Mouse (Mus musculus): ENCODE results near the gene Timm23. TPM values are rescaled to one million over a fixed set of nuclear protein-coding genes. Genes with fewer than 3 reads are reported as not detected.

The Timm23 gene
- total and polyA plus RNA-seq, 3 experiments: 425 to 431 TPM; not detected in 1

- TF ChIP-seq ZNF384 (IDR thresholded peaks at IDR 0.05; ENCODE audit: low read depth, low read length): 0 out of 2 replicates have a peak, but pooled peaks have one; percentile 16
- TF ChIP-seq TAL1 (IDR thresholded peaks at IDR 0.05; ENCODE audit: low read length): peak; percentile 70
- 0 out of 2 replicates have a peak, but pooled peaks have one; percentile 12 for TF ChIP-seq JUND (IDR thresholded peaks at IDR 0.05; ENCODE audit: low read depth, low read length)
- TF ChIP-seq USF1 (IDR thresholded peaks at IDR 0.05; ENCODE audit: low read depth, low read length): peak; percentile 59; the same call in 1 of the 2 replicates
- no peak for TF ChIP-seq E2F4 (IDR thresholded peaks at IDR 0.05; ENCODE audit: borderline replicate concordance, low read depth, low read length)
- TF ChIP-seq MAX (IDR thresholded peaks at IDR 0.05; ENCODE audit: low read length): no peak
- peak; percentile 77 for TF ChIP-seq MYB (IDR thresholded peaks at IDR 0.05; ENCODE audit: low read depth, low read length)
- TF ChIP-seq MYC (IDR thresholded peaks at IDR 0.05; ENCODE audit: low read depth, low read length): peak; percentile 69; the same call in 1 of the 2 replicates
- TF ChIP-seq BHLHE40 (IDR thresholded peaks at IDR 0.05; ENCODE audit: borderline replicate concordance, low read depth, low read length): peak; percentile 87; the same call in 1 of the 2 replicates
- TF ChIP-seq MXI1 (IDR thresholded peaks at IDR 0.05; ENCODE audit: low read depth, low read length): peak; percentile 80
- TF ChIP-seq CHD2 (IDR thresholded peaks at IDR 0.05; ENCODE audit: low read length): no peak
Measured at GRCm38 (mm10) chr14:32167326-32167725, 34.4 kb downstream of the Timm23 start (continued).

- Histone ChIP-seq H3K9me3 (replicated peaks; ENCODE audit: insufficient read depth, low read length) (no peaks in the 10 kb centered on the region), H3K4me3 (ENCODE audit: control insufficient read depth in 1 of 2, insufficient read depth in 1 of 2, low read depth in 2 of 2, low read length in 2 of 2) (peak overlapping the region; percentile 44 to 52), H3K4me1 (ENCODE audit: control insufficient read depth in 1 of 2, insufficient read depth in 2 of 2, low read length in 2 of 2) (peaks cover 33 to 40% of the 10 kb centered on the region in 2 experiments), H3K9ac (ENCODE audit: control insufficient read depth, low read depth, low read length, poor library complexity, severe bottlenecking) (peak overlapping the region; percentile 59), H3K27ac (ENCODE audit: control insufficient read depth, low read depth, low read length) (peak overlapping the region; percentile 94), H3K27me3 (ENCODE audit: control insufficient read depth in 1 of 2, insufficient read depth in 2 of 2, low read length in 2 of 2) (no peaks in the 10 kb centered on the region), H3K36me3 (ENCODE audit: control insufficient read depth in 1 of 2, insufficient read depth in 2 of 2, low read length in 2 of 2) (peaks cover 1 to 69% of the 10 kb centered on the region in 2 experiments; a peak in 3 of 4 replicates), H3K79me2 (ENCODE audit: control insufficient read depth, insufficient read depth, low read length, poor library complexity) (peaks cover 54% of the 10 kb centered on the region)
- peak; percentile 32 for DNase-seq (ENCODE audit: low read depth, low spot score)
- TF ChIP-seq MAX (IDR thresholded peaks at IDR 0.05; ENCODE audit: low read length): no peak
- TF ChIP-seq E2F4 (IDR thresholded peaks at IDR 0.05; ENCODE audit: borderline replicate concordance, low read depth, low read length): no peak
- no peak for TF ChIP-seq EP300 (IDR thresholded peaks at IDR 0.05; ENCODE audit: low read depth in 1 of 2, low read length in 2 of 2)
- no peak for TF ChIP-seq CHD1 (IDR thresholded peaks at IDR 0.05; ENCODE audit: low read depth, low read length)
- no peak for TF ChIP-seq MEF2A (IDR thresholded peaks at IDR 0.05; ENCODE audit: extremely low read depth, insufficient replicate concordance, low read depth, low read length, poor library complexity, severe bottlenecking)
Measured at GRCm38 (mm10) chr14:32166840-32167239, 34.9 kb downstream of the Timm23 start.

GRCm38 (mm10) chr14:32166062-32166441 lies 35.6 kb downstream of the Timm23 start:
- Histone ChIP-seq H3K79me2 (ENCODE audit: control insufficient read depth, insufficient read depth, low read length, poor library complexity) (peaks cover 60% of the 10 kb centered on the region), H3K9me3 (replicated peaks; ENCODE audit: insufficient read depth, low read length) (no peaks in the 10 kb centered on the region), H3K36me3 (ENCODE audit: control insufficient read depth in 1 of 2, insufficient read depth in 2 of 2, low read length in 2 of 2) (peaks cover 0 to 76% of the 10 kb centered on the region in 2 experiments; a peak in 3 of 4 replicates), H3K4me1 (ENCODE audit: control insufficient read depth in 1 of 2, insufficient read depth in 2 of 2, low read length in 2 of 2) (peaks cover 33 to 48% of the 10 kb centered on the region in 2 experiments), H3K27ac (ENCODE audit: control insufficient read depth, low read depth, low read length) (peak overlapping the region; percentile 94), H3K4me3 (ENCODE audit: control insufficient read depth in 1 of 2, insufficient read depth in 1 of 2, low read depth in 2 of 2, low read length in 2 of 2) (peak overlapping the region; percentile 44 to 52), H3K27me3 (ENCODE audit: control insufficient read depth in 1 of 2, insufficient read depth in 2 of 2, low read length in 2 of 2) (no peaks in the 10 kb centered on the region), H3K9ac (ENCODE audit: control insufficient read depth, low read depth, low read length, poor library complexity, severe bottlenecking) (peak overlapping the region; percentile 59)
- DNase-seq (ENCODE audit: low read depth, low spot score): no peak
- TF ChIP-seq KAT2A (conservative IDR thresholded peaks at IDR 0.05; ENCODE audit: low read depth, low read length): no peak
- no peak for TF ChIP-seq NRF1 (IDR thresholded peaks at IDR 0.05; ENCODE audit: insufficient read depth, low read depth, low read length, poor library complexity, severe bottlenecking)
- no peak for TF ChIP-seq ELF1 (IDR thresholded peaks at IDR 0.05; ENCODE audit: low read depth, low read length)
- TF ChIP-seq SMC3 (IDR thresholded peaks at IDR 0.05; ENCODE audit: low read depth, low read length): no peak
- no peak for TF ChIP-seq RAD21 (IDR thresholded peaks at IDR 0.05; ENCODE audit: low read depth, low read length)
- TF ChIP-seq USF1 (IDR thresholded peaks at IDR 0.05; ENCODE audit: low read depth, low read length): no peak
- TF ChIP-seq ZKSCAN1 (IDR thresholded peaks at IDR 0.05; ENCODE audit: low read depth, low read length): no peak
- peak; percentile 3; the same call in 1 of the 2 replicates for TF ChIP-seq MXI1 (IDR thresholded peaks at IDR 0.05; ENCODE audit: low read depth, low read length)
